ENCODE assay signal across 11 mouse cellular contexts in genomic region chr11:20468319-20469018, GRCm38 (mm10).
DNase-seq lines count a peak whose midpoint lies in the region; ATAC-seq and TF ChIP-seq lines count a peak whose summit lies in the region.
"Had no signal": no experiment of that assay in that cellular context is flagged by ENCODE, and none has a peak within 500 bp of the region (broad histone marks: within the 10 kb centered on the region; RNA-seq: fewer than 3 reads in every experiment).

No protein-coding gene starts in this region.

- peak; percentile 28 for ATAC-seq in lung, postnatal 0 days
- peak; percentile 18; the same call in 1 of the 2 replicates for ATAC-seq in liver, embryonic 14.5 days (ENCODE audit: insufficient read depth)
- ATAC-seq in inflammation-experienced regulatory T-cells, adult 6 months = no peak

- no peak for TF ChIP-seq POLR2A in bone marrow, adult 2 months (IDR thresholded peaks at IDR 0.05; ENCODE audit: borderline replicate concordance, control insufficient read depth, low read depth, low read length)
- TF ChIP-seq POLR2A in small intestine, adult 2 months (IDR thresholded peaks at IDR 0.05; ENCODE audit: low read depth, low read length) = no peak

- intact Hi-C loops in gastrocnemius, postnatal 36 days (cut with DNase I) = no loop called here

- H3K27me3 ChIP-seq in lung, postnatal 0 days (replicated peaks; ENCODE audit: insufficient read depth, low read length) = no peaks in the 10 kb centered on the region
- no peaks in the 10 kb centered on the region for H3K27me3 ChIP-seq in liver, embryonic 14.5 days (ENCODE audit: control insufficient read depth, insufficient read depth, low read length)
- no peaks in the 10 kb centered on the region for H3K27me3 ChIP-seq in small intestine, adult 2 months (ENCODE audit: control insufficient read depth, insufficient read depth, low read length)

- no peak for TF ChIP-seq EP300 in lung, postnatal 0 days (IDR thresholded peaks at IDR 0.05)
- TF ChIP-seq EP300 in liver, embryonic 14.5 days (IDR thresholded peaks at IDR 0.05; ENCODE audit: low read depth) = no peak

- peak; percentile 40 for DNase-seq in lung, postnatal 0 days (ENCODE audit: low spot score)
- no peak for DNase-seq in lung, postnatal 14 days
- DNase-seq in liver, embryonic 14.5 days (ENCODE audit: low read depth in 3 of 3, low spot score in 3 of 3) = no peak
- no peak for DNase-seq in frontal cortex, postnatal 25 days (ENCODE audit: low spot score in 2 of 2)
- DNase-seq in gastrocnemius, postnatal 36 days = no peak
- DNase-seq: adrenal gland, postnatal 36 days; cerebellum, postnatal 36 days; thymus, adult 2 months had no signal

- no peak for TF ChIP-seq CTCF in lung, postnatal 0 days (IDR thresholded peaks at IDR 0.05)
- no peak for TF ChIP-seq CTCF in bone marrow, adult 2 months (IDR thresholded peaks at IDR 0.05; ENCODE audit: control insufficient read depth, insufficient read depth, low read length)
- TF ChIP-seq CTCF in liver, embryonic 14.5 days (IDR thresholded peaks at IDR 0.05; ENCODE audit: low read depth) = no peak
- TF ChIP-seq CTCF in small intestine, adult 2 months (IDR thresholded peaks at IDR 0.05; ENCODE audit: extremely low read depth, insufficient read length, insufficient replicate concordance, low read depth, low read length) = no peak

- no peaks in the 10 kb centered on the region for H3K4me1 ChIP-seq in lung, postnatal 0 days (ENCODE audit: insufficient read depth, low read depth, low read length)
- peaks cover 11% of the 10 kb centered on the region for H3K4me1 ChIP-seq in bone marrow, adult 2 months (ENCODE audit: control insufficient read depth, insufficient read depth, low read length)
- H3K4me1 ChIP-seq in liver, embryonic 14.5 days (replicated peaks; ENCODE audit: control insufficient read depth in 2 of 2, insufficient read depth in 2 of 2, low read length in 1 of 2) = peaks cover 0 to 15% of the 10 kb centered on the region in 2 experiments; a peak in 2 of 4 replicates
- peaks cover 19% of the 10 kb centered on the region; the same call in 1 of the 2 replicates for H3K4me1 ChIP-seq in small intestine, adult 2 months (ENCODE audit: control insufficient read depth, insufficient read depth, insufficient read length, low read length)

- no peak overlapping the region for H3K9ac ChIP-seq in lung, postnatal 0 days (replicated peaks; ENCODE audit: low read depth)
- H3K9ac ChIP-seq in liver, embryonic 14.5 days (replicated peaks) = no peak overlapping the region

- H3K4me2 ChIP-seq in lung, postnatal 0 days (replicated peaks; ENCODE audit: low read depth, low read length) = no peak overlapping the region
- H3K4me2 ChIP-seq in liver, embryonic 14.5 days (ENCODE audit: low read depth) = no peak overlapping the region

- H3K9me3 ChIP-seq in lung, postnatal 0 days (ENCODE audit: low read length) = no peaks in the 10 kb centered on the region
- H3K9me3 ChIP-seq in liver, embryonic 14.5 days (ENCODE audit: control insufficient read depth, low read length) = no peaks in the 10 kb centered on the region

- no peak overlapping the region for H3K27ac ChIP-seq in lung, postnatal 0 days (ENCODE audit: low read length)
- peak overlapping the region; percentile 84 for H3K27ac ChIP-seq in bone marrow, adult 2 months (ENCODE audit: control insufficient read depth, insufficient read depth, low read depth, low read length, poor library complexity)
- H3K27ac ChIP-seq in liver, embryonic 14.5 days = no peak overlapping the region
- peak overlapping the region; percentile 35; the same call in 1 of the 2 replicates for H3K27ac ChIP-seq in small intestine, adult 2 months (ENCODE audit: insufficient read depth, low read depth, low read length)

- 70% methylated on average over 12 of the region's 12 CpGs for WGBS in lung, postnatal 0 days
- WGBS in bone marrow, adult 2 months = 48% methylated on average over 12 of the region's 12 CpGs
- 34% methylated on average over 12 of the region's 12 CpGs for WGBS in liver, embryonic 14.5 days (ENCODE audit: insufficient replicate concordance)
- WGBS in small intestine, adult 2 months = 56% methylated on average over 12 of the region's 12 CpGs

- no peak overlapping the region for H3K4me3 ChIP-seq in lung, postnatal 0 days (ENCODE audit: low read depth, low read length)
- H3K4me3 ChIP-seq in bone marrow, adult 2 months (replicated peaks; ENCODE audit: control insufficient read depth, low read depth, low read length) = no peak overlapping the region
- H3K4me3 ChIP-seq in liver, embryonic 14.5 days (ENCODE audit: insufficient read depth in 1 of 2, low read depth in 2 of 2, low read length in 2 of 2) = no peak overlapping the region
- H3K4me3 ChIP-seq in small intestine, adult 2 months (ENCODE audit: low read depth, low read length) = no peak overlapping the region

- no peaks in the 10 kb centered on the region for H3K36me3 ChIP-seq in lung, postnatal 0 days (ENCODE audit: insufficient read depth, low read length)
- H3K36me3 ChIP-seq in liver, embryonic 14.5 days (replicated peaks; ENCODE audit: control insufficient read depth, insufficient read depth, low read depth) = no peaks in the 10 kb centered on the region
- H3K36me3 ChIP-seq in small intestine, adult 2 months (ENCODE audit: control insufficient read depth, insufficient read depth, low read length) = no peaks in the 10 kb centered on the region

Comparison
In these comparisons a context has a peak if more than half of its experiments do, and no peak if none do; other contexts are left out.
1. H3K27ac ChIP-seq: peak in bone marrow, adult 2 months (single experiment) and small intestine, adult 2 months (single experiment); none in lung, postnatal 0 days (single experiment) and liver, embryonic 14.5 days (single experiment).